Mouse (Mus musculus) midbrain, embryonic 13.5 days (tissue): ENCODE results near the gene Aass. TPM values are rescaled to one million over a fixed set of nuclear protein-coding genes. Genes with fewer than 3 reads are reported as not detected.

ENCODE experiments used
- polyA plus RNA-seq: library from polyadenylated mRNA; unstranded; fragments of >200 nt; fragmentation: Nextera tagmentation; extraction: Ambion mirVana; gene quantifications from 2 replicates; pipeline ENCODE4 v1.2.1, GENCODE M21; 2015

The Aass gene
- polyA plus RNA-seq, 1 experiment from 2014 or later, result 0.47 TPM

Other genes starting within 250 kb of the Aass start
- gene Fezf1, start 115.4 kb upstream of the Aass start, polyA plus RNA-seq, result 2.9 and 4.7 TPM in 2 replicates